Mouse (Mus musculus) kidney, adult 9 months (tissue): Measurements from ENCODE around the gene 4930415O20Rik.

Experiments
- DNase-seq: peaks from one replicate; pipeline ENCODE4 v3.0.0; 2022

The 4930415O20Rik gene

GRCm38 (mm10) chr15:98570873-98571538, at the start of gene 4930415O20Rik, which contains the start of gene Ccnt1:
TSS of gene 4930415O20Rik (plus strand) at chr15:98571004.
TSS of gene Ccnt1 (minus strand) at chr15:98570923.
- DNase-seq, result no peak

GRCm38 (mm10) chr15:98521245-98521644, 49.6 kb upstream of the 4930415O20Rik start:
- DNase-seq, result no peak

DNA sequence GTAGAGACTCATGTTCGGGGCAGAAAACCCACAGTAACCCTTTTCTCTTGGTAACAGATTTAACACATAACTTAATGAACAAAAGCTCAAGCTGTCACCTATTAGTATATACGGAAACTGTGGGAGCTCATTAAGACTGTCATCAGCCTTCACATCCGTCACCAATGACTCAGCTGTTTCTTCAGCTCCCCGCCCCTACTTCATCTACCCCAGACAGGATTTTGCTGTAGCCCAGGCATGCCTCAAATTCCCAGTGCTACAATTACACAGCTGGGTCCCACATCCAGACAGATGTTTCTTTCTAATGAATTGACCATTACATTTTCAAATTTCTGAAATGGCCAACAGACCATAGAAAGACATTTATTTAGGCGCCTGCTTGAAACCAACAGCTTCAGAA, 44.7 kb upstream of the 4930415O20Rik start:
- DNase-seq, result no peak

DNA sequence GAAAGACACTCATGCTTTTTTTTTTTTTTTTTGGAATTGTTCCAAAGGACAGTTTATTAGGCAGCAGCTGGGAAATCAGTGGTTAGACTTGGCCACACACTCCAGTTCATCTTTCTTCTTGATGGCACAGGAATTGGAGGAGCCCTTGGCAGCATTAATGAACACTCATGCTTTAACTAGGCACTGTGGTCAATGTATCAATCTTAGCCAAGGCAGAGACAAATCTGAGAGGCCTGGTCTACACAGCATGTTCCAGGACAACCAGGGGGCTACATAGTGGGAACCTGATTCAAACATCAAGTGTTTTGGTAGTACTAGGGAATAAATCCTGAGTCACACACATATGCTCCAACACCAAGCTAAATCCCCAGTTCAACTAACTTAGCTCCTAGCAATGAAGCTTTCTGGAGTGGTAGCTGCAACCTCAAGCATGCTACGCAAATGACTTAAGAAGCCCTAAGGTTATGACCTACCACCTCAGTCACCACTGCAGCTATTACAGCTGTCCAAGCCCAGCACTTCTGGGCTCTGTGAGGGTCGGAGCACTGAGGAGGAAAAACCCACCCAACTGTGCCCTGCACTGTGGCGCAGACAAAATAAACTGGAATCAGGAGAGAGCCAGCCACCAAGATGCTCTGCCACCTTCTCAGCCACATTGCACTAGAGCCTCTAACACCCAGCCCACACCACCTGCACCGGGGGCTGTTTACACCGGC, 43.6 kb upstream of the 4930415O20Rik start:
- no peak for DNase-seq

GRCm38 (mm10) chr15:98528066-98528563, 42.7 kb upstream of the 4930415O20Rik start:
- no peak for DNase-seq

DNA sequence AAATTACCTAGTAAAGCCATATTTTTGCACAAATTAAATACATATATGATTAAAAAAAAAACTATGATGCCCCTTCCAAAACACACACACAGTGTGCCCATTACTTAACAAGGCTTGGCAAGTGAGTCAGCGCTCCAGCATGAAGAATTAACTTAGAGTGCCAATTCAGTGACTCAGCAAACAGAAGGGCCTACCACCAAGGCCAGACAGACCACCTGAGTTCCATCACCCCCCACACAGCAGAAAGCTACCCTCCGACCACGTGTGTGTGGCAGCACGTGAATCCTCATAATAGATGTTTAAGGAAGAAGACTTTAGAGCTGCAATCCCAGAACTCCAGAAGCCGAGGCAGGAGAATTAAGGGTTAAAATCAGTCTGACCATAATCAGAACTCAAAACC, 38.5 kb upstream of the 4930415O20Rik start:
- no peak for DNase-seq

DNA sequence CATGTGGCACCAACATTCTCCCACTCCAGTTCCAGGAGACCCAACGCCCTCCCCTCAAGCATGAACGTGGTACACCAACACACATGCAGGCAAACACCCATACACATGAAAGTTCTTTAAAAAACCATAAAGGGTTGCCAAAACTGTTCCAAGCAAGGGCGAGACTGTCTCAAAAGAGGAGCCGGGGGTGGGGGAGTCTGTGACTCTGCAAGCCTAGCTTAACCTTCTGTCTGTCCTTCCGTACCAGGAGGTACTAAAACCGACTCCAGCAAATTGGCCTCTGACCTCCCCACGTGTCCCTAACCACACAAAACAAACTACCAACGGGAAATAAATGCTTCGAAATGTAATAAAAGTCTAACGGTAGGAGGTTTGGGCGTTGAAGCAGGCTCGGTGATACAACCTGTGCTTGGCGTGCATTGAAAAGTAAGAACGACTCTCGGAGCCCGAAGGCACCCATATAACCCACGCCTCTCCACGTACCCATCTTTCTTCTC, 37.7 kb upstream of the 4930415O20Rik start:
- DNase-seq, result no peak

DNA sequence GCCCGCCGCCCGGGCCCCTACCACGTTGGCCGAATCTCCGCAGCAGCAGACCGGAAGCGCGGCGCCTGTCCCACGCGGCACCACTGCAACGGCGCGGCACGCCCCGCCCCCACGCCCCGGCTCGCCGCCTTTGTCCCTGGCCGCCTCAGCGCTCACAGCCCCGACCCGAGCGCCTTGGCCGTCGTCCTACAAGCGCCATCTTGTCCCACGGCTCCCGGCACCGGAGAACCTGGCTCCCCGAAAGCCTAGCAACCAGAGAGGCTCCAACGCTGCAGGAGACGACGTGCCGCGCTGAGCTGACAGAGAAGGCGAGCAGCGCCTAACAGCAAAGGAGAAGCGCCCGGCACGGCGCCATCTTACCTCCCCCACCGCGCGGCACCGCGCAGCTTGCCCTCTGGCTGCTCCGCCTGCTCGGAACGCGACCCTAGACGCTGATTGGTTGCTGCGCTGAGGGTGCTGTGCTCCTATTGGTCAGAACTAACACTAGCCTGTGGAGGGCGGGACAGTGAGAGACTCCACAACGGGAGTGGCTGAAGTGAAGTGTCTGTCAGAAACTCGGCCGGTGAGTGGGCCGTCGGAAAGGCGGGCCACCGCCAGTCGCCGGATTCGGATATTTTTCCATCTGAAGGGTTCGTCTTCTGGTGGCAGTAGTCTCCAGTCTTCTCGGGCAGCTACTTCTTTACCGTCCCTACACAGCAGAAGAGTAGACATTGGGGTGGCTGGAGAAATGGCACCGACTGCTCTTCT, 36.8 kb upstream of the 4930415O20Rik start, which contains the start of gene Kansl2:
Kansl2 (minus strand) TSS at position 384 of the 747 bp plus-strand sequence.
- peak; percentile 99 for DNase-seq

DNA sequence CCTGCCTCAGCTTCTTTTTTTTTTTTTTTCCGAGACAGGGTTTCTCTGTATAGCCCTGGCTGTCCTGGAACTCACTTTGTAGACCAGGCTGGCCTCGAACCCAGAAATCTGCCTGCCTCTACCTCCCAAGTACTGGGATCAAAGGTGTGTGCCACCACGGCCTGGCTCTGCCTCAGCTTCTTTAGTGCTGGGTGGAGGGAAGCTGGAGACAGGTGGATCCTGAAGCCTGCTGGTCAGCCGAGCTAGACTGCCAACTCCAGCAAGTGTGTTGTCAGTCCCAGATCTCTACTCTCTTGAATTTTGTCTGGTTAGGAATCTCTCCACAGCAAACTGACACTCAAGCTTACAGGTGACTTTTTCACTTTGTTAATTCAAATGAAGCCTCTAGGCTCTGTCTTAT, 34.9 kb upstream of the 4930415O20Rik start:
- DNase-seq, result no peak

DNA sequence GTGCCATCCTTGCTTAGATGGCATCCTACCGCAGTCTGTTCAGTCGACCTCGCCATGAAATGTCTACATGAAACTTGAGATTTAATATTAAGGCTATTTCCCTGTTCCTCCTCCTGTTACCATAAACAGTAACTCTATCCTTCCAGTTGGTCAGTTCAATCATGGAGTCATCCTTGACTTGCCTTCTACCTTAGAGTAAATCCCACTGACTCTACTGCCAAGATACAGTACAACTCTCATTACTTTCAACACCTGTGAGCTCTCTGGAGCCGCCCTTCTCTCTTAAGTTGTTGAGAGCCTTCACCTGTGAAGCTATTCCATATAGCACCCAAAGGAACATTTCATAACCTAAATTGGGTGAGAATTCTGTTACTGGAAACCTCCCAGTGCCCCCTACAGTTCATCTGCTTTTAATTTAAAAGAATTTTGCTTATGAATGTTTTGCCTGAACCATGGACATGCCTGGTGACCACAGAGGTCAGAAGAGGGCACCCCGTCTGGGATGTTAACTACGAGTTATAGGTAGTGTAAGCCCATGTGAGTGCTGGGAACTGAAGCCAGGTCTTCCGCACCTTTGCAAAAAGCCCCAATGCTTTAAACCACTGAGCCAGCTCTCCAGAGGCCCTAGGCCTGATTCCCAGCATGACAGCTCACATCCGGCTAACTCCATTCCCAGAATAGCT, 33.8 kb upstream of the 4930415O20Rik start:
- DNase-seq, result no peak

- no peak for DNase-seq
Observed at GRCm38 (mm10) chr15:98537923-98538322, 32.9 kb upstream of the 4930415O20Rik start.

- DNase-seq, result no peak
Observed at GRCm38 (mm10) chr15:98541064-98541463, 29.7 kb upstream of the 4930415O20Rik start.

GRCm38 (mm10) chr15:98543341-98543740, 27.5 kb upstream of the 4930415O20Rik start:
- no peak for DNase-seq

GRCm38 (mm10) chr15:98545151-98545550, 25.7 kb upstream of the 4930415O20Rik start:
- DNase-seq, result no peak

DNA sequence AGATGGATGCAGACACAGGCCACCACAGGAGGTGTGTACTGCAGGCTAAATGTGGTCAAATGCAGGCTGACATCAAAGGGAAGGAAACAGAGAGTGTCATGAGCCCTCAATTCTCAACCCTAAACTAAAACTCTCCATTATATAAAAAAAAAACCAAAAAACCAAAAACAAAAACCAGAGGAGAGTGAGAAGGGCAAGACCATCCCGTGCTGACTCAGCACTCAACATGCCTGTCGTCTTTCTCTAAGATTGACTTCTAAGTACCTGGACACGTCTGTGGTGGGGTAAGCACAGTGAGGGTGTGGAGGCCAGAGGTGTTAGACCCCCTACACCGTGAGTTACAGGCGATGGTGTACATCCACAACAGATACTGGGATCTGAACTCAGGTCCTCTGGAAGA, 24.0 kb upstream of the 4930415O20Rik start:
- DNase-seq, result no peak

- DNase-seq, result no peak
Observed at GRCm38 (mm10) chr15:98552758-98553157, 18.0 kb upstream of the 4930415O20Rik start.

GRCm38 (mm10) chr15:98555881-98556280, 14.9 kb upstream of the 4930415O20Rik start:
- DNase-seq, result no peak

DNA sequence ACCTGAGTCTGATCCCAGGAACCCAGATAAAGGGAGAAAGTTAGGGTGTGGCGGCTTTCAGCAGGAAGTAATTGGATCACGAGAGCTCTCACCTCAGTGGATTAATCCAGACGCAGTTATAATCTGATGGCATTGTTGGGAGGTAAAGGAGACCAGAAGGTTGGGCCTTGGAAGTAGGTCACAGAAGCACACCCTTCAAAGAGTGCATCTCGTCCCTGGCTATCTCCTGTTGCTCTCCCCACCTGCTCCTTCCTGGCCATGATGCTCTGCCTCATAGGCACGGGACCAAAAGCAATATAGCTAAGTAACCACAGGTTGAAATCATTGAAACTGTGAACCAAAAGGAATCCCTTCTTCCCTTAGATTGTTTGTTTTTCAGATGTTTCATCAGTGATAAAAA, 13.6 kb upstream of the 4930415O20Rik start:
- DNase-seq, result no peak

- DNase-seq, result no peak
Observed at GRCm38 (mm10) chr15:98566973-98567277, 3.9 kb upstream of the 4930415O20Rik start.

DNA sequence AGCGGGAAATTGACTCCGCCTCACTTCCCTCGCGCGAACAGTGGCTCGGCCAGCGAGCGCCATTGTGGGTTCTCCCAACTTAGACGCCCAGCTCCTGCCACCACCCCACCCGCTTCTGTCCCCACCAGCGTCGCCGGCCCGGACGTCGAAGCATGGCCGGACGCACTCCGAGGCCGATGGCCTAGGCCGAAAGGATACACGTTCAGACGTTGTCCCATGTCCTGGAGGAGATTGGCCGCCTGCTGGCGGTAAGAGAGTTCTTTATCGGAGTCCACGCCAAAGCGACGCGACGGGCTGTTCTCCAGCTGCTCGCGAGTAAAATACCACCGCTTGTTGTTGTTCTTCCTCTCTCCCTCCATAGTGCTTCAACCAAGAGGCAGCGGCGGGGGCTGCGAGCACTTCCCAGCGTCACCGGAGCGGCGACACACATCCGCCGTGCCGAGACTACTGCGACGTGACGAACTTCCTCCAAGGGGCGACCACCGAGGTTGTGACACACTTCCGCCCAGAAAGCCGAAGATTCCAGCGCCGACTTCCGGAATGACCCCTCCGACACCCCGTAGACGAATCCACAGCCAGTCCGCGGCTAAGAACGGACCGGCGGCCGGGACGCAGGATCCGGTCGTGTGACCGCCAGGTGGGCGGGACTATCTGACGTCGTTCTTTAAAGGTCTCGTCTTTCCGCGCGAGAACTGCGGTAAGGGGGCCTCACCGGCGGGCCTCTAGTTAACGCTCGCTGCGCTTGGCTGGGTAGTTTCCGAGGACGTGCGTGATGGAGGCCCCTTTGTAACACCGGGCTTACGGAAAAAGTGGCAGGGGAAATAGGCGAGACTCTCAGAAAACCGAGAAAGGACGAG, 3.3 kb upstream of the 4930415O20Rik start:
- peak; percentile 100 for DNase-seq

DNA sequence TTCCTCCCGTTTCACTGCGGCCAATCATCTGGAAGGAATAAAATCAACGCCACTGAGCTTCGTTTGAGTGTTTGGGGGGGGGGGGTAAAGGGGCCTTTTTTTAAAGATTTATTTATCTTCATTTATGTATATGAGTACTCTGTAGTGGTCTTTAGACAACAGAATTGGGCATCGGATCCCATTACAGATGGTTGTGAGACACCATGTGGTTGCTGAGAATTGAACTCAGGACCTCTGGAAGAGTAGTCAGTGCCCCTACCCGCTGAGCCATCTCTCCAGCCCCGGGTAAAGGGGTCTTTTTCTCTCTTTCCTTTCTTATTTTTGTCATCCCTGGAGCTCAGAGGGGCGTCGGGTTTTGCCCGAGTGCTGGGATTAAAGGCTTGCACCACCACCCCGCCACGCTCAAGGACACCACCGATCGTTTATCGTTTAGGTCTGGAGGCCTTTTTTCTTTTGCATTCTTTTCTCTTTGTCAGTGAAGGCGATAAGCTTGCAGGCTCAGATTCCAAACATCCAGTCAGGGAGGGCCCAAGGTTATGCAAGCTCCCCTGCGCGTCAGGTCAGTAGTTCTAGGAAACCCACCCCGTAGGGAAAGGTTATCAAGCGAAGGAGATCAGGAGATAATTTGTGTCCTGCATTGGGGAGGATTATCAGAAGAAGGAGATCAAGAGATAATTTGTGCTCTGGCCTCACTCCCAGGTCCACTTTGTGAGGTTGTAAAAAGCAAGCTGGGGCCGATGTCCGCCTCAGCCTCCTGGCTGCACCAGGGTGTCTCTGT, 2.4 kb upstream of the 4930415O20Rik start:
- peak; percentile 46 for DNase-seq
